Mouse (Mus musculus) hindbrain, embryonic 12.5 days (tissue): ENCODE measurements around the gene Senp6. TPM values are rescaled to one million over a fixed set of nuclear protein-coding genes. Genes with fewer than 3 reads are reported as not detected.
"Not testable (repeated sequence)": the region's sequence is repeated elsewhere in the genome, so short reads cannot be mapped to it uniquely, and the experiment has no call there.

Experiments
- ATAC-seq: fragments of 200-750 bp; cut with Nextera tagmentation; 2 replicates; pipeline ENCODE4 v1.8.0; 2017; ENCODE audit warnings: moderate TSS enrichment; ENCODE audit not compliant: low FRiP score
- H3K27ac ChIP-seq: fragments of 300-500 bp; sonication (generic); 2 replicates; pipeline ENCODE4 v1.5.1; 2016; ENCODE audit warnings: mild to moderate bottlenecking
- H3K27me3 ChIP-seq: fragments of 300-500 bp; sonication (generic); 2 replicates; pipeline ENCODE4 v1.6.1; 2016; ENCODE audit warnings: mild to moderate bottlenecking
- H3K36me3 ChIP-seq: fragments of 300-500 bp; sonication (generic); 2 replicates; pipeline ENCODE4 v1.6.1; 2016; ENCODE audit warnings: mild to moderate bottlenecking
- H3K4me1 ChIP-seq: fragments of 300-500 bp; sonication (generic); 2 replicates; pipeline ENCODE4 v1.6.1; 2016
- H3K4me2 ChIP-seq: fragments of 300-500 bp; sonication (generic); replicated peaks from 2 replicates; pipeline ENCODE4 v1.6.1; 2016; ENCODE audit warnings: mild to moderate bottlenecking
- H3K4me3 ChIP-seq: fragments of 300-500 bp; sonication (generic); 2 replicates; pipeline ENCODE4 v1.5.1; 2016; ENCODE audit warnings: mild to moderate bottlenecking
- H3K9ac ChIP-seq: fragments of 300-500 bp; sonication (generic); 2 replicates; pipeline ENCODE4 v1.6.1; 2016; ENCODE audit warnings: mild to moderate bottlenecking, moderate library complexity
- H3K9me3 ChIP-seq: fragments of 300-500 bp; sonication (generic); replicated peaks from 2 replicates; pipeline ENCODE4 v1.6.1; 2016; ENCODE audit warnings: mild to moderate bottlenecking
- WGBS: fragments of 180-500 bp; shearing (Covaris S2); methylation state at CpG from one replicate; pipeline ENCODE4 v1.1.7; 2016; 5-methylcytosine and 5-hydroxymethylcytosine counted together
- polyA plus RNA-seq: library from polyadenylated mRNA; unstranded; fragments of >200 nt; fragmentation: Nextera tagmentation; extraction: Ambion mirVana; gene quantifications from 2 replicates; pipeline ENCODE4 v1.2.1, GENCODE M21; 2016

Senp6 gene
- polyA plus RNA-seq, 1 experiment from 2014 or later = 83.4 TPM

GRCm38 (mm10) chr9:80052951-80053350 lies 13.8 kb upstream of the Senp6 start:
- H3K27me3 ChIP-seq = no peaks in the 10 kb centered on the region
- no peak for ATAC-seq
- H3K4me3 ChIP-seq = no peak overlapping the region
- H3K9ac ChIP-seq = no peak overlapping the region
- H3K36me3 ChIP-seq = no peaks in the 10 kb centered on the region
- H3K9me3 ChIP-seq = peaks cover 6% of the 10 kb centered on the region; the same call in 1 of the 2 replicates
- H3K4me2 ChIP-seq = no peak overlapping the region
- 94% methylated on average over 5 of the region's 5 CpGs for WGBS
- no peak overlapping the region for H3K27ac ChIP-seq
- H3K4me1 ChIP-seq = no peaks in the 10 kb centered on the region

DNA sequence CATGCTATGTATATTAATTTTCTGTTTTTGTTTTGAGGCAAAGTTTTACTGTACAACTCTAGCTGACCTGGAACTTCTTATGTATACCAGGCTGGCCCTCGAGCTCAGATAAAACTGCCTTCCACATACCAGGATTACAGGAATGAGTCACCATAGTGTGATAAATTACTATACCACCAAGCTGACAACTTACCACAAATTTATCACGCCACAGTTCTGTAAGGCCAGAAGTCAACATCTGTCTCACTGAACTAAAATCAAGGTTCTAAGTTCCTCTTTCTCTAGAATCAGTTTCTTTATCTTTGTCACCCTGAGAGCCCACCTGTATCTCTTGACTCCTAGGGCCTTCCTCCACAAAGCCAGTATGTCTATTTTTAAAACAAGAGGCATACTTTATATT lies 9.0 kb upstream of the Senp6 start:
- Histone ChIP-seq H3K9me3 (peaks cover 6% of the 10 kb centered on the region; the same call in 1 of the 2 replicates), H3K27ac (no peak overlapping the region), H3K9ac (no peak overlapping the region), H3K36me3 (no peaks in the 10 kb centered on the region), H3K4me1 (no peaks in the 10 kb centered on the region), H3K27me3 (no peaks in the 10 kb centered on the region), H3K4me2 (no peak overlapping the region), H3K4me3 (no peak overlapping the region)
- WGBS = 83% methylated on average over 2 of the region's 2 CpGs
- ATAC-seq = no peak

DNA sequence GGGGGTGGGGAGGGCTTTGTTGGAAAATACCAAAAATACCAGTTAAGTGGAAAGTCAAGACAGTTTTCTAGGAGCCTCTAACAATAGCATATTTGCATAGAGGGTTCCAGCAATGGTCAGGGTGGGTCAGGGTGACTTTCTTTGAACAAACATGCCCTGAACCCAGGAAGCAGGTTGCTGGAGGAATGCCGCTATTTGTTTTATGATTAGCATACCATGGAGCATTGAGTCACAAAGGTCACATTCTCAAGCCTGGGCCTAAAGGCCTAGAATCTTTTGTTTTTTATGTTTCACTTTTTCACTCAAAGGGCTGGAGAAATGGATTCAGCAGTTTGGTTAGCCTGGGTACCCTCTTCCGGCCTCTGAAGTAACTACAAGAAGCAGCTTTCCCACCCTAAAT lies 1.2 kb upstream of the Senp6 start:
- not testable (repeated sequence) for ATAC-seq, H3K4me3 ChIP-seq, H3K36me3 ChIP-seq, H3K27ac ChIP-seq, H3K27me3 ChIP-seq, H3K4me2 ChIP-seq, H3K9me3 ChIP-seq, H3K9ac ChIP-seq
- 77% methylated on average over 2 of the region's 2 CpGs for WGBS
- H3K4me1 ChIP-seq = peaks cover 13% of the 10 kb centered on the region

- 1% methylated on average over 86 of the region's 93 CpGs for WGBS
- H3K4me2 ChIP-seq = peak overlapping the region; percentile 57
- ATAC-seq = peak; percentile 90
- H3K9ac ChIP-seq = peak overlapping the region; percentile 98
- peaks cover 27% of the 10 kb centered on the region for H3K4me1 ChIP-seq
- peak overlapping the region; percentile 94 for H3K4me3 ChIP-seq
- H3K27me3 ChIP-seq = no peaks in the 10 kb centered on the region
- no peaks in the 10 kb centered on the region for H3K9me3 ChIP-seq
- H3K27ac ChIP-seq = peak overlapping the region; percentile 100
- no peaks in the 10 kb centered on the region for H3K36me3 ChIP-seq
Measured at GRCm38 (mm10) chr9:80067221-80068027, 721 bp downstream of the Senp6 start.

DNA sequence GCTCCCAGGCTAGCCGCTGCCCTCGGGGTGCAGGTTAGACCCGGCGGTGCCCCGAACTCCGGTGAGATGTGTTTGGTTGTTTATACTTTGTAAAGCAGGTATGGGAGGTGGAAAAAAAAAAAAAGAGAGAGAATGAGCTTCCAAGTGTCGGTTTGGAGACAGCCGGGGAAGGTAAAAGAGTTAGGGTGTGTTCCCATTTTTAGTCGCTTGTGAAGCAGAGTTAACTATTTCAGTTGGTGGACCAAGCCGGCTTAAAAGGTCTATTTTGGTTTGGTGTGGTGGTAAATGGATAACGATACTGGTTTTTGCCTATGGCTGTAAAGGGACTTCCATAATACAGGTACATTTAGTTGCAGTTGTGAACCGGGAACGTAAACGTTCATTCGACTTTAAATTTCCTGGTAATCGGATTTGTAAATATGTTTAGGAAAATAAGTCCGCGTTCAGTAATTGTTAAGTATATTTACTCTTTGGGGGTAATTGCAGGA lies 1.4 kb downstream of the Senp6 start:
- peak overlapping the region; percentile 98 for H3K9ac ChIP-seq
- peak overlapping the region; percentile 100 for H3K27ac ChIP-seq
- 1% methylated on average over 18 of the region's 18 CpGs for WGBS
- H3K4me2 ChIP-seq = peak overlapping the region; percentile 57
- no peaks in the 10 kb centered on the region for H3K27me3 ChIP-seq
- H3K4me3 ChIP-seq = peak overlapping the region; percentile 94
- H3K4me1 ChIP-seq = peaks cover 31% of the 10 kb centered on the region
- no peaks in the 10 kb centered on the region for H3K9me3 ChIP-seq
- H3K36me3 ChIP-seq = no peaks in the 10 kb centered on the region
- ATAC-seq = no peak

- H3K27ac ChIP-seq = no peak overlapping the region
- H3K27me3 ChIP-seq = no peaks in the 10 kb centered on the region
- peak overlapping the region; percentile 98 for H3K9ac ChIP-seq
- peak overlapping the region; percentile 94 for H3K4me3 ChIP-seq
- H3K4me2 ChIP-seq = peak overlapping the region; percentile 57
- H3K9me3 ChIP-seq = no peaks in the 10 kb centered on the region
- H3K4me1 ChIP-seq = peaks cover 35% of the 10 kb centered on the region
- ATAC-seq = no peak
- H3K36me3 ChIP-seq = no peaks in the 10 kb centered on the region
- WGBS = 45% methylated on average over 11 of the region's 11 CpGs
Measured at GRCm38 (mm10) chr9:80068735-80069315, 2.1 kb downstream of the Senp6 start.

DNA sequence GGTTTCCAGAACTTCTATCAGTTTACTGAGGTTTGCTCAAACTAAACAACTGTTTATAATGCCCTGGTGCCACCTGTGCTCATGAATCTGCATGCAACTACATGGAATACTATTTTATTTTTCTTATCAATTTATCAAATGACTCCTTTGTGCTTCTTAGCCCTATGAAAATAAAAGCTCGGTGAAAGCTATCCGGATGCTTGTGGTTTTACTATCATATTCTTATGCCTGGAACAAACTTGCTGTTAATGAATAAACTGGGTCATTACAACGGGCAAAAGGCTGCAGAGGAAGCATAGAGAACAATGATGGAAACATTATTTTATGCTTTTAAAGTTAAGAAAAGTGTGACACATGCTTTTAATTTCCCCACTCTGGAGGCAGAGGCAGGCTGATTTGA lies 3.3 kb downstream of the Senp6 start:
- H3K4me2 ChIP-seq = no peak overlapping the region
- H3K4me3 ChIP-seq = no peak overlapping the region
- peaks cover 40% of the 10 kb centered on the region for H3K4me1 ChIP-seq
- no peaks in the 10 kb centered on the region for H3K36me3 ChIP-seq
- WGBS = 93% methylated on average over 3 of the region's 3 CpGs
- H3K27ac ChIP-seq = no peak overlapping the region
- H3K27me3 ChIP-seq = no peaks in the 10 kb centered on the region
- no peak overlapping the region for H3K9ac ChIP-seq
- ATAC-seq = no peak
- H3K9me3 ChIP-seq = no peaks in the 10 kb centered on the region

GRCm38 (mm10) chr9:80071616-80072015 lies 4.9 kb downstream of the Senp6 start:
- Histone ChIP-seq H3K9me3 (no peaks in the 10 kb centered on the region), H3K4me1 (peaks cover 47% of the 10 kb centered on the region), H3K27me3 (no peaks in the 10 kb centered on the region), H3K4me3 (no peak overlapping the region), H3K9ac (no peak overlapping the region), H3K27ac (no peak overlapping the region), H3K36me3 (no peaks in the 10 kb centered on the region), H3K4me2 (no peak overlapping the region)
- no peak for ATAC-seq
- 63% methylated on average over 3 of the region's 3 CpGs for WGBS

- H3K4me1 ChIP-seq = peaks cover 44% of the 10 kb centered on the region
- H3K9me3 ChIP-seq = no peaks in the 10 kb centered on the region
- no peak overlapping the region for H3K4me3 ChIP-seq
- 81% methylated on average over 1 of the region's 1 CpGs for WGBS
- no peak overlapping the region for H3K4me2 ChIP-seq
- no peaks in the 10 kb centered on the region for H3K36me3 ChIP-seq
- no peak for ATAC-seq
- H3K27ac ChIP-seq = no peak overlapping the region
- H3K27me3 ChIP-seq = no peaks in the 10 kb centered on the region
- no peak overlapping the region for H3K9ac ChIP-seq
Measured at GRCm38 (mm10) chr9:80074067-80074466, 7.4 kb downstream of the Senp6 start.

- H3K27me3 ChIP-seq = no peaks in the 10 kb centered on the region
- 0 out of 2 replicates have a peak, but pooled peaks cover 4% of the 10 kb centered on the region for H3K36me3 ChIP-seq
- H3K9me3 ChIP-seq = no peaks in the 10 kb centered on the region
- H3K4me3 ChIP-seq = no peak overlapping the region
- H3K4me1 ChIP-seq = peaks cover 38% of the 10 kb centered on the region
- no peak overlapping the region for H3K4me2 ChIP-seq
- ATAC-seq = no peak
- H3K9ac ChIP-seq = no peak overlapping the region
- no peak overlapping the region for H3K27ac ChIP-seq
Measured at GRCm38 (mm10) chr9:80074949-80075348, 8.2 kb downstream of the Senp6 start.

- Histone ChIP-seq H3K9me3 (no peaks in the 10 kb centered on the region), H3K9ac (no peak overlapping the region), H3K27ac (no peak overlapping the region), H3K4me2 (no peak overlapping the region), H3K4me3 (no peak overlapping the region), H3K36me3 (0 out of 2 replicates have a peak, but pooled peaks cover 5% of the 10 kb centered on the region), H3K27me3 (no peaks in the 10 kb centered on the region), H3K4me1 (peaks cover 21% of the 10 kb centered on the region)
- ATAC-seq = no peak
- WGBS = 100% methylated on average over 1 of the region's 1 CpGs
Measured at GRCm38 (mm10) chr9:80080941-80081340, 14.2 kb downstream of the Senp6 start.

GRCm38 (mm10) chr9:80084429-80085092 lies 17.9 kb downstream of the Senp6 start:
- Histone ChIP-seq H3K4me2 (no peak overlapping the region), H3K9me3 (no peaks in the 10 kb centered on the region), H3K9ac (no peak overlapping the region), H3K36me3 (0 out of 2 replicates have a peak, but pooled peaks cover 5% of the 10 kb centered on the region), H3K27me3 (no peaks in the 10 kb centered on the region), H3K4me3 (no peak overlapping the region), H3K4me1 (peaks cover 17% of the 10 kb centered on the region), H3K27ac (no peak overlapping the region)
- WGBS = 56% methylated on average over 10 of the region's 10 CpGs
- ATAC-seq = 0 out of 2 replicates have a peak, but pooled peaks have one; percentile 7
